Comparison of ENCODE assay signal across 8 mouse cellular contexts in genomic region chr7:30553810-30554584, GRCm38 (mm10). TPM values are rescaled to one million over a fixed set of nuclear protein-coding genes. Genes with fewer than 3 reads are reported as not detected.
DNase-seq lines count a peak whose midpoint lies in the region; ATAC-seq and TF ChIP-seq lines count a peak whose summit lies in the region.

No protein-coding gene starts in this region.

- H3K27ac ChIP-seq in heart, adult 2 months, result peak overlapping the region; percentile 99
- H3K27ac ChIP-seq in bone marrow, adult 2 months (ENCODE audit: control insufficient read depth, insufficient read depth, low read depth, low read length, poor library complexity), result no peak overlapping the region
- no peak overlapping the region for H3K27ac ChIP-seq in hindbrain, embryonic 12.5 days
- no peak overlapping the region for H3K27ac ChIP-seq in midbrain, embryonic 11.5 days (ENCODE audit: low read depth, low read length)

- peak overlapping the region; percentile 60 for H3K4me3 ChIP-seq in heart, adult 2 months
- peak overlapping the region; percentile 40 for H3K4me3 ChIP-seq in bone marrow, adult 2 months (replicated peaks; ENCODE audit: control insufficient read depth, low read depth, low read length)
- H3K4me3 ChIP-seq in hindbrain, embryonic 12.5 days, result 0 out of 2 replicates have a peak overlapping the region, but pooled peaks have one; percentile 61
- no peak overlapping the region; the same call in 1 of the 2 replicates for H3K4me3 ChIP-seq in midbrain, embryonic 11.5 days (ENCODE audit: low read depth, low read length)

- DNase-seq in heart, adult 2 months, result peak in 1 of 2 experiments; percentile 38
- no peak for DNase-seq in heart, adult 8-10 months (ENCODE audit: low spot score)
- DNase-seq in midbrain, embryonic 11.5 days (ENCODE audit: low spot score, missing footprints), result no peak
- DNase-seq in left cerebral cortex, adult 8-10 months (ENCODE audit: low spot score in 2 of 2), result no peak
- DNase-seq in T-cell, adult 2 months (ENCODE audit: low spot score), result no peak
- DNase-seq in frontal cortex, postnatal 36 days (ENCODE audit: low spot score in 2 of 2), result no peak

- H3K4me1 ChIP-seq in heart, adult 2 months (ENCODE audit: control insufficient read depth, insufficient read depth, low read length), result peaks cover 2% of the 10 kb centered on the region
- H3K4me1 ChIP-seq in bone marrow, adult 2 months (ENCODE audit: control insufficient read depth, insufficient read depth, low read length), result peaks cover 1% of the 10 kb centered on the region; the same call in 1 of the 2 replicates
- H3K4me1 ChIP-seq in hindbrain, embryonic 12.5 days, result peaks cover 26% of the 10 kb centered on the region
- H3K4me1 ChIP-seq in midbrain, embryonic 11.5 days (ENCODE audit: control insufficient read depth, insufficient read depth, low read length), result peaks cover 17% of the 10 kb centered on the region

- ATAC-seq in hindbrain, embryonic 12.5 days (ENCODE audit: low FRiP score), result no peak
- ATAC-seq in midbrain, embryonic 11.5 days (ENCODE audit: low FRiP score), result no peak

- no peak for TF ChIP-seq EP300 in heart, adult 2 months (IDR thresholded peaks at IDR 0.05; ENCODE audit: insufficient read depth, low read depth, low read length)

- TF ChIP-seq CTCF in heart, adult 2 months (IDR thresholded peaks at IDR 0.05), result no peak
- no peak for TF ChIP-seq CTCF in bone marrow, adult 2 months (IDR thresholded peaks at IDR 0.05; ENCODE audit: control insufficient read depth, insufficient read depth, low read length)

- TF ChIP-seq POLR2A in heart, adult 2 months (IDR thresholded peaks at IDR 0.05; ENCODE audit: insufficient read depth, low read depth, low read length), result no peak
- TF ChIP-seq POLR2A in bone marrow, adult 2 months (IDR thresholded peaks at IDR 0.05; ENCODE audit: borderline replicate concordance, control insufficient read depth, low read depth, low read length), result no peak

- 61% methylated on average over 22 of the region's 22 CpGs for WGBS in heart, adult 2 months
- WGBS in bone marrow, adult 2 months, result 78% methylated on average over 22 of the region's 22 CpGs
- WGBS in hindbrain, embryonic 12.5 days, result 86% methylated on average over 22 of the region's 22 CpGs
- WGBS in midbrain, embryonic 11.5 days, result 89% methylated on average over 22 of the region's 22 CpGs

- H3K9ac ChIP-seq in heart, adult 2 months (ENCODE audit: low read depth, low read length), result peak overlapping the region; percentile 78
- H3K9ac ChIP-seq in hindbrain, embryonic 12.5 days, result peak overlapping the region; percentile 75; the same call in 1 of the 2 replicates
- peak overlapping the region; percentile 72; the same call in 1 of the 2 replicates for H3K9ac ChIP-seq in midbrain, embryonic 11.5 days (ENCODE audit: low read length)

- H3K4me2 ChIP-seq in hindbrain, embryonic 12.5 days (replicated peaks), result peak overlapping the region; percentile 87
- H3K4me2 ChIP-seq in midbrain, embryonic 11.5 days, result peak overlapping the region; percentile 93; the same call in 1 of the 2 replicates

- H3K9me3 ChIP-seq in hindbrain, embryonic 12.5 days (replicated peaks), result no peaks in the 10 kb centered on the region
- no peaks in the 10 kb centered on the region for H3K9me3 ChIP-seq in midbrain, embryonic 11.5 days (ENCODE audit: control insufficient read depth, low read length)

- intact Hi-C loops in heart, adult 2 months (cut with DNase I), result no loop called here

- no peaks in the 10 kb centered on the region for H3K36me3 ChIP-seq in heart, adult 2 months (ENCODE audit: control insufficient read depth, insufficient read depth, low read length)
- H3K36me3 ChIP-seq in hindbrain, embryonic 12.5 days, result peaks cover 38% of the 10 kb centered on the region
- peaks cover 14% of the 10 kb centered on the region; the same call in 1 of the 2 replicates for H3K36me3 ChIP-seq in midbrain, embryonic 11.5 days (ENCODE audit: control insufficient read depth, insufficient read depth, low read length)

- H3K79me2 ChIP-seq in heart, adult 2 months (replicated peaks; ENCODE audit: control insufficient read depth, insufficient read depth, low read length), result no peaks in the 10 kb centered on the region

- no peaks in the 10 kb centered on the region for H3K27me3 ChIP-seq in heart, adult 2 months (ENCODE audit: control insufficient read depth, insufficient read depth, low read length)
- 0 out of 2 replicates have a peak, but pooled peaks cover 3% of the 10 kb centered on the region for H3K27me3 ChIP-seq in hindbrain, embryonic 12.5 days
- no peaks in the 10 kb centered on the region for H3K27me3 ChIP-seq in midbrain, embryonic 11.5 days (ENCODE audit: control insufficient read depth, insufficient read depth, low read length)

RNA-seq across cellular contexts. Expression of gene Proser3, which starts 1.9 kb away (rescaled TPM):
- total RNA-seq in heart, adult 2 months (2021), result 1 to 10 TPM; 2.5 to 6.3 TPM
- polyA plus RNA-seq in heart, adult 2 months (2012; rRNA removed), result 5.6 and 5.8 TPM in 2 replicates
- 1 to 10 TPM; 3.1 to 4.5 (median 3.9) TPM for total RNA-seq in heart, adult 8-10 months (2022)
- 4.2 and 12.8 TPM in 2 replicates for polyA plus RNA-seq in bone marrow, adult 2 months (2011; ENCODE audit: insufficient read depth, insufficient read length, low replicate concordance, missing spikeins)
- polyA plus RNA-seq in hindbrain, embryonic 12.5 days (2016; fragmentation: Nextera tagmentation; extraction: Ambion mirVana), result 11.3 and 12.6 TPM in 2 replicates
- 11.3 and 11.5 TPM in 2 replicates for polyA plus RNA-seq in midbrain, embryonic 11.5 days (2014; fragmentation: Nextera tagmentation; extraction: Ambion mirVana)
- 1 to 10 TPM; 3.4 to 4.4 (median 4.0) TPM for total RNA-seq in left cerebral cortex, adult 8-10 months (2022)

RNA-seq across cellular contexts. Expression of gene Hspb6, which starts 2.0 kb away (rescaled TPM):
- 100 to 1,000 TPM; 718 to 804 TPM for total RNA-seq in heart, adult 2 months (2021)
- 1,866 and 1,945 TPM in 2 replicates for polyA plus RNA-seq in heart, adult 2 months (2012; rRNA removed)
- total RNA-seq in heart, adult 8-10 months (2022), result 1,000 to 10,000 TPM in 1 of 4 experiments, 100 to 1,000 TPM in 3; 852 to 1,087 (median 985) TPM
- polyA plus RNA-seq in bone marrow, adult 2 months (2011; ENCODE audit: insufficient read depth, insufficient read length, low replicate concordance, missing spikeins), result 13.1 and 19.0 TPM in 2 replicates
- polyA plus RNA-seq in hindbrain, embryonic 12.5 days (2016; fragmentation: Nextera tagmentation; extraction: Ambion mirVana), result 5.7 and 7.1 TPM in 2 replicates
- 4.2 and 4.6 TPM in 2 replicates for polyA plus RNA-seq in midbrain, embryonic 11.5 days (2014; fragmentation: Nextera tagmentation; extraction: Ambion mirVana)
- total RNA-seq in left cerebral cortex, adult 8-10 months (2022), result 1 to 10 TPM; 5.5 to 8.1 (median 6.4) TPM

RNA-seq across cellular contexts. Expression of gene Lin37, which starts 5.6 kb away (rescaled TPM):
- total RNA-seq in heart, adult 2 months (2021), result 10 to 100 TPM; 13.7 to 16.0 TPM
- 16.2 and 20.0 TPM in 2 replicates for polyA plus RNA-seq in heart, adult 2 months (2012; rRNA removed)
- total RNA-seq in heart, adult 8-10 months (2022), result 10 to 100 TPM; 13.5 to 21.0 (median 14.6) TPM
- polyA plus RNA-seq in bone marrow, adult 2 months (2011; ENCODE audit: insufficient read depth, insufficient read length, low replicate concordance, missing spikeins), result 22.2 and 47.7 TPM in 2 replicates
- 52.4 and 55.2 TPM in 2 replicates for polyA plus RNA-seq in hindbrain, embryonic 12.5 days (2016; fragmentation: Nextera tagmentation; extraction: Ambion mirVana)
- 48.7 and 49.7 TPM in 2 replicates for polyA plus RNA-seq in midbrain, embryonic 11.5 days (2014; fragmentation: Nextera tagmentation; extraction: Ambion mirVana)
- total RNA-seq in left cerebral cortex, adult 8-10 months (2022), result 10 to 100 TPM; 33.8 to 45.0 (median 41.1) TPM

RNA-seq across cellular contexts. Expression of gene U2af1l4, which starts 9.1 kb away (rescaled TPM):
- total RNA-seq in heart, adult 2 months (2021), result 10 to 100 TPM; 56.0 to 67.9 TPM
- polyA plus RNA-seq in heart, adult 2 months (2012; rRNA removed), result 61.3 and 71.4 TPM in 2 replicates
- total RNA-seq in heart, adult 8-10 months (2022), result 10 to 100 TPM; 62.1 to 70.3 (median 67.2) TPM
- polyA plus RNA-seq in bone marrow, adult 2 months (2011; ENCODE audit: insufficient read depth, insufficient read length, low replicate concordance, missing spikeins), result 28.8 and 71.1 TPM in 2 replicates
- polyA plus RNA-seq in hindbrain, embryonic 12.5 days (2016; fragmentation: Nextera tagmentation; extraction: Ambion mirVana), result 80.6 and 87.5 TPM in 2 replicates
- polyA plus RNA-seq in midbrain, embryonic 11.5 days (2014; fragmentation: Nextera tagmentation; extraction: Ambion mirVana), result 90.7 and 94.8 TPM in 2 replicates
- total RNA-seq in left cerebral cortex, adult 8-10 months (2022), result 10 to 100 TPM; 61.5 to 76.6 (median 71.7) TPM

RNA-seq across cellular contexts. Expression of gene Gm49396, which starts 9.1 kb away (rescaled TPM):
- total RNA-seq in heart, adult 2 months (2021), result 1 to 10 TPM; 1.1 to 1.9 TPM
- 1.6 and 3.1 TPM in 2 replicates for polyA plus RNA-seq in heart, adult 2 months (2012; rRNA removed)
- total RNA-seq in heart, adult 8-10 months (2022), result 1 to 10 TPM in 2 of 4 experiments, under 1 TPM in 2; 0.80 to 1.6 (median 1.2) TPM
- 7.6 and 11.0 TPM in 2 replicates for polyA plus RNA-seq in bone marrow, adult 2 months (2011; ENCODE audit: insufficient read depth, insufficient read length, low replicate concordance, missing spikeins)
- 18.1 and 19.5 TPM in 2 replicates for polyA plus RNA-seq in hindbrain, embryonic 12.5 days (2016; fragmentation: Nextera tagmentation; extraction: Ambion mirVana)
- polyA plus RNA-seq in midbrain, embryonic 11.5 days (2014; fragmentation: Nextera tagmentation; extraction: Ambion mirVana), result 6.9 and 7.5 TPM in 2 replicates
- total RNA-seq in left cerebral cortex, adult 8-10 months (2022), result 1 to 10 TPM; 5.7 to 7.5 (median 6.3) TPM

Comparison
In these comparisons a context has a peak if more than half of its experiments do, and no peak if none do; other contexts are left out.
1. RNA of gene Hspb6, which starts 2.0 kb away (polyA plus RNA-seq): 1,866 to 1,945 TPM in heart, adult 2 months; 13.1 to 19.0 TPM in bone marrow, adult 2 months, 5.7 to 7.1 TPM in hindbrain, embryonic 12.5 days and 4.2 to 4.6 TPM in midbrain, embryonic 11.5 days; every median in the first group is over 10 times any median in the second.
2. Peak in every context shown above with its lines, with median percentiles within 50 percentile points of each other: H3K9ac ChIP-seq.